Mouse (Mus musculus): ENCODE data around the gene Rin1. TPM values are rescaled to one million over a fixed set of nuclear protein-coding genes. Genes with fewer than 3 reads are reported as not detected.

Gene Rin1
- polyA plus RNA-seq, 1 experiment from 2014 or later: 1.4 TPM

GRCm38 (mm10) chr19:5060365-5061330 lies 10.4 kb downstream of the Rin1 start:
- Histone ChIP-seq H3K4me2 (ENCODE audit: low read length) (no peak overlapping the region), H3K4me1 (ENCODE audit: control insufficient read depth, insufficient read depth, low read length) (peaks cover 6% of the 10 kb centered on the region; the same call in 1 of the 2 replicates), H3K27me3 (replicated peaks; ENCODE audit: control insufficient read depth, insufficient read depth, low read length) (no peaks in the 10 kb centered on the region), H3K4me3 (ENCODE audit: low read depth, low read length) (no peak overlapping the region), H3K27ac (ENCODE audit: low read depth, low read length) (0 out of 2 replicates have a peak overlapping the region, but pooled peaks have one; percentile 9), H3K9ac (ENCODE audit: low read length) (no peak overlapping the region), H3K36me3 (ENCODE audit: control insufficient read depth, insufficient read depth, low read length) (no peaks in the 10 kb centered on the region), H3K9me3 (replicated peaks; ENCODE audit: control insufficient read depth, low read length) (no peaks in the 10 kb centered on the region)
- peak; percentile 33 for DNase-seq (ENCODE audit: low spot score)
- 39% methylated on average over 5 of the region's 5 CpGs for WGBS
- no peak for ATAC-seq

- no peak overlapping the region for H3K4me3 ChIP-seq (ENCODE audit: low read depth, low read length)
- no peaks in the 10 kb centered on the region for H3K9me3 ChIP-seq (replicated peaks; ENCODE audit: control insufficient read depth, low read length)
- no peak for ATAC-seq
- H3K27me3 ChIP-seq (replicated peaks; ENCODE audit: control insufficient read depth, insufficient read depth, low read length): 0 out of 2 replicates have a peak, but pooled peaks cover 3% of the 10 kb centered on the region
- H3K27ac ChIP-seq (ENCODE audit: low read depth, low read length): no peak overlapping the region
- no peak overlapping the region for H3K9ac ChIP-seq (ENCODE audit: low read length)
- H3K36me3 ChIP-seq (ENCODE audit: control insufficient read depth, insufficient read depth, low read length): no peaks in the 10 kb centered on the region
- peaks cover 6% of the 10 kb centered on the region; the same call in 1 of the 2 replicates for H3K4me1 ChIP-seq (ENCODE audit: control insufficient read depth, insufficient read depth, low read length)
- no peak overlapping the region for H3K4me2 ChIP-seq (ENCODE audit: low read length)
- no peak for DNase-seq (ENCODE audit: low spot score)
- WGBS: 83% methylated on average over 5 of the region's 5 CpGs
Measured at GRCm38 (mm10) chr19:5062041-5062440, 11.8 kb downstream of the Rin1 start.

- DNase-seq (ENCODE audit: low spot score) (no peak), ATAC-seq (no peak)
- Histone ChIP-seq H3K27ac (ENCODE audit: low read depth, low read length) (no peak overlapping the region), H3K4me2 (ENCODE audit: low read length) (no peak overlapping the region), H3K4me1 (ENCODE audit: control insufficient read depth, insufficient read depth, low read length) (peaks cover 8% of the 10 kb centered on the region; the same call in 1 of the 2 replicates), H3K4me3 (ENCODE audit: low read depth, low read length) (no peak overlapping the region), H3K27me3 (replicated peaks; ENCODE audit: control insufficient read depth, insufficient read depth, low read length) (0 out of 2 replicates have a peak, but pooled peaks cover 4% of the 10 kb centered on the region), H3K9me3 (replicated peaks; ENCODE audit: control insufficient read depth, low read length) (no peaks in the 10 kb centered on the region), H3K36me3 (ENCODE audit: control insufficient read depth, insufficient read depth, low read length) (no peaks in the 10 kb centered on the region), H3K9ac (ENCODE audit: low read length) (no peak overlapping the region)
- 86% methylated on average over 6 of the region's 6 CpGs for WGBS
Measured at GRCm38 (mm10) chr19:5062446-5062845, 12.2 kb downstream of the Rin1 start.

DNA sequence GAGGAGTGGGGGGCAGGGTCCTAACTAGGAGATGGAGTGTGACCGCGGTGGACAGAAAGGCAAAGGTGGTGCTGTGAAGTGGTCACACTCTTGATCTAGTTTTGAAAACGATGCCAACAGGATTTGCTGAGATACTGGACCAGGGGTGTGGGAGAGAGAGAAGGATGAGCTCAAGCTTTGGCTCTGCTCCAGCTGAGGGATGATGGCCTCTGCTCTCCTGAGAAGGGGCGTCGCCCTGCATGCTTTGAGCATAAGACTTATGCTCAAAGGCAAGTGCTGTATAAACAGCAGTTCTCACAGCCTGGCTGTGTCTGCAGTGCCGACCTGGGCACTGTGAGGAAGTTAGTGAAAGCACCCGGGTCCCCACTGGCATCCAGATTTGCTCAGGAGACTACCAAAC lies 14.8 kb downstream of the Rin1 start:
- no peak overlapping the region for H3K27ac ChIP-seq (ENCODE audit: low read depth, low read length)
- peaks cover 14% of the 10 kb centered on the region; the same call in 1 of the 2 replicates for H3K4me1 ChIP-seq (ENCODE audit: control insufficient read depth, insufficient read depth, low read length)
- H3K4me2 ChIP-seq (ENCODE audit: low read length): no peak overlapping the region
- WGBS: 75% methylated on average over 7 of the region's 7 CpGs
- no peak overlapping the region for H3K9ac ChIP-seq (ENCODE audit: low read length)
- ATAC-seq: no peak
- no peak overlapping the region for H3K4me3 ChIP-seq (ENCODE audit: low read depth, low read length)
- peaks cover 15% of the 10 kb centered on the region for H3K27me3 ChIP-seq (replicated peaks; ENCODE audit: control insufficient read depth, insufficient read depth, low read length)
- no peaks in the 10 kb centered on the region for H3K36me3 ChIP-seq (ENCODE audit: control insufficient read depth, insufficient read depth, low read length)
- no peak for DNase-seq (ENCODE audit: low spot score)
- H3K9me3 ChIP-seq (replicated peaks; ENCODE audit: control insufficient read depth, low read length): no peaks in the 10 kb centered on the region

- 14% methylated on average over 15 of the region's 15 CpGs for WGBS
- H3K27ac ChIP-seq (ENCODE audit: low read depth, low read length): no peak overlapping the region
- H3K36me3 ChIP-seq (ENCODE audit: control insufficient read depth, insufficient read depth, low read length): no peaks in the 10 kb centered on the region
- H3K9me3 ChIP-seq (replicated peaks; ENCODE audit: control insufficient read depth, low read length): no peaks in the 10 kb centered on the region
- H3K4me3 ChIP-seq (ENCODE audit: low read depth, low read length): peak overlapping the region; percentile 36
- H3K27me3 ChIP-seq (replicated peaks; ENCODE audit: control insufficient read depth, insufficient read depth, low read length): peaks cover 15% of the 10 kb centered on the region
- DNase-seq (ENCODE audit: low spot score): no peak
- H3K9ac ChIP-seq (ENCODE audit: low read length): peak overlapping the region; percentile 68; the same call in 1 of the 2 replicates
- H3K4me1 ChIP-seq (ENCODE audit: control insufficient read depth, insufficient read depth, low read length): peaks cover 22% of the 10 kb centered on the region
- peak overlapping the region; percentile 86 for H3K4me2 ChIP-seq (ENCODE audit: low read length)
- no peak for ATAC-seq
Measured at GRCm38 (mm10) chr19:5067040-5067799, 16.9 kb downstream of the Rin1 start.

- peak; percentile 72 for DNase-seq (ENCODE audit: low spot score)
- ATAC-seq: peak; percentile 22
- Histone ChIP-seq H3K9ac (ENCODE audit: low read length) (peak within 1 kb of the TSS; percentile 68), H3K27ac (ENCODE audit: low read depth, low read length) (no peak within 1 kb of the TSS), H3K4me2 (ENCODE audit: low read length) (peak within 1 kb of the TSS; percentile 86), H3K4me3 (ENCODE audit: low read depth, low read length) (peak within 1 kb of the TSS; percentile 36), H3K36me3 (ENCODE audit: control insufficient read depth, insufficient read depth, low read length) (no peaks in the 10 kb centered on the region), H3K4me1 (ENCODE audit: control insufficient read depth, insufficient read depth, low read length) (peaks cover 24% of the 10 kb centered on the region), H3K9me3 (replicated peaks; ENCODE audit: control insufficient read depth, low read length) (no peaks in the 10 kb centered on the region), H3K27me3 (replicated peaks; ENCODE audit: control insufficient read depth, insufficient read depth, low read length) (peaks cover 15% of the 10 kb centered on the region)
- under 1% methylated on average over 55 of the region's 56 CpGs for WGBS
Measured at GRCm38 (mm10) chr19:5067867-5068569, 17.7 kb downstream of the Rin1 start, which contains the start of gene Cd248. Cd248 (plus strand) TSS chr19:5068078.

GRCm38 (mm10) chr19:5068570-5069234 lies 18.4 kb downstream of the Rin1 start:
- Histone ChIP-seq H3K4me1 (ENCODE audit: control insufficient read depth, insufficient read depth, low read length) (peaks cover 24% of the 10 kb centered on the region), H3K27me3 (replicated peaks; ENCODE audit: control insufficient read depth, insufficient read depth, low read length) (peaks cover 15% of the 10 kb centered on the region), H3K9me3 (replicated peaks; ENCODE audit: control insufficient read depth, low read length) (no peaks in the 10 kb centered on the region), H3K4me3 (ENCODE audit: low read depth, low read length) (peak overlapping the region; percentile 36), H3K36me3 (ENCODE audit: control insufficient read depth, insufficient read depth, low read length) (no peaks in the 10 kb centered on the region), H3K27ac (ENCODE audit: low read depth, low read length) (no peak overlapping the region), H3K4me2 (ENCODE audit: low read length) (peak overlapping the region; percentile 86), H3K9ac (ENCODE audit: low read length) (peak overlapping the region; percentile 68)
- 41% methylated on average over 21 of the region's 21 CpGs for WGBS
- no peak for ATAC-seq
- DNase-seq (ENCODE audit: low spot score): no peak

DNA sequence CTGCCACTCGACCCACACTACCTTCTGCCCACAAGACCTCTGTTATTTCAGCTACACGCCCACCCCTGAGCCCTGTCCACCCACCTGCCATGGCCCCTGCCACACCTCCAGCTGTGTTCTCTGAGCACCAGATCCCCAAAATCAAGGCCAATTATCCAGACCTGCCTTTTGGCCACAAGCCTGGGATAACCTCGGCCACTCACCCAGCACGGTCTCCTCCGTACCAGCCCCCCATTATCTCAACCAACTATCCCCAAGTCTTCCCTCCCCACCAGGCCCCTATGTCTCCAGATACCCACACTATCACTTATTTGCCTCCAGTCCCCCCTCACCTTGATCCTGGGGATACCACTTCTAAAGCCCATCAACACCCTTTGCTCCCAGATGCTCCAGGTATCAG lies 19.2 kb downstream of the Rin1 start:
- peaks cover 24% of the 10 kb centered on the region for H3K4me1 ChIP-seq (ENCODE audit: control insufficient read depth, insufficient read depth, low read length)
- ATAC-seq (no peak), DNase-seq (ENCODE audit: low spot score) (no peak)
- H3K4me2 ChIP-seq (ENCODE audit: low read length): no peak overlapping the region
- H3K27me3 ChIP-seq (replicated peaks; ENCODE audit: control insufficient read depth, insufficient read depth, low read length): peaks cover 15% of the 10 kb centered on the region
- no peaks in the 10 kb centered on the region for H3K9me3 ChIP-seq (replicated peaks; ENCODE audit: control insufficient read depth, low read length)
- H3K36me3 ChIP-seq (ENCODE audit: control insufficient read depth, insufficient read depth, low read length): no peaks in the 10 kb centered on the region
- H3K9ac ChIP-seq (ENCODE audit: low read length): no peak overlapping the region
- WGBS: 84% methylated on average over 5 of the region's 5 CpGs
- no peak overlapping the region for H3K4me3 ChIP-seq (ENCODE audit: low read depth, low read length)
- H3K27ac ChIP-seq (ENCODE audit: low read depth, low read length): no peak overlapping the region

All from forebrain, embryonic 14.5 days (tissue).